Mouse (Mus musculus): ENCODE results near the gene Slc30a4.

GRCm38 (mm10) chr2:122697526-122697925, 4.9 kb downstream of the Slc30a4 start:
- TF ChIP-seq POLR2A (IDR thresholded peaks at IDR 0.05; ENCODE audit: low read depth, low read length) (no peak), CTCF (IDR thresholded peaks at IDR 0.05; ENCODE audit: extremely low read depth, insufficient read length, insufficient replicate concordance, low read depth, low read length) (no peak)

All from small intestine, adult 2 months (tissue).